Mouse (Mus musculus): ENCODE data around the gene Themis. TPM values are rescaled to one million over a fixed set of nuclear protein-coding genes. Genes with fewer than 3 reads are reported as not detected.

The Themis gene
- polyA plus RNA-seq, 1 experiment from 2014 or later: 0.40 TPM

DNA sequence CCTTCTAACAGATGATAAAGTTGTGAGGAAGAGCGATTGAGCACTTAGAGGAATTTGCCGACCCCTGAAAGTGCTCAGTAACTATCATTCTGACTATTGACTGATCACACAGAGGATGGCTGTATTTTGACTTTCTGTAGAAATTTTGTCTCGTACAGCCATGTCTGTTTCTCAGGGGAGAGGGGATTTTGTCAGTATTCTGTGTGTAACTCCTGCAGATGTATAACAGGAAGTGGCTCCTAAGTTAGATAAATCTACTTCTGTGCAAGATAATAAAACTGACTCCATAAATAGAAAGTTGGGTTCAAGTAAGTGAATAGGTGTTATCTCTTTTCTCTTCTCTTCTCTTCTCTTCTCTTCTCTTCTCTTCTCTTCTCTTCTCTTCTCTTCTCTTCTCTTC is 137.0 kb downstream of the Themis start:
- no peak overlapping the region for H3K4me2 ChIP-seq
- no peaks in the 10 kb centered on the region for H3K36me3 ChIP-seq
- ATAC-seq (replicated peaks; ENCODE audit: insufficient number of reproducible peaks, insufficient read depth, low FRiP score, low read depth): no peak
- H3K27ac ChIP-seq: no peak overlapping the region
- no peaks in the 10 kb centered on the region for H3K9me3 ChIP-seq (replicated peaks)
- H3K4me1 ChIP-seq (replicated peaks): no peaks in the 10 kb centered on the region
- H3K27me3 ChIP-seq: no peaks in the 10 kb centered on the region
- whole genome bisulfite sequencing: 64% methylated on average over 3 of the region's 3 CpGs
- no peak overlapping the region for H3K4me3 ChIP-seq
- no peak overlapping the region for H3K9ac ChIP-seq

DNA sequence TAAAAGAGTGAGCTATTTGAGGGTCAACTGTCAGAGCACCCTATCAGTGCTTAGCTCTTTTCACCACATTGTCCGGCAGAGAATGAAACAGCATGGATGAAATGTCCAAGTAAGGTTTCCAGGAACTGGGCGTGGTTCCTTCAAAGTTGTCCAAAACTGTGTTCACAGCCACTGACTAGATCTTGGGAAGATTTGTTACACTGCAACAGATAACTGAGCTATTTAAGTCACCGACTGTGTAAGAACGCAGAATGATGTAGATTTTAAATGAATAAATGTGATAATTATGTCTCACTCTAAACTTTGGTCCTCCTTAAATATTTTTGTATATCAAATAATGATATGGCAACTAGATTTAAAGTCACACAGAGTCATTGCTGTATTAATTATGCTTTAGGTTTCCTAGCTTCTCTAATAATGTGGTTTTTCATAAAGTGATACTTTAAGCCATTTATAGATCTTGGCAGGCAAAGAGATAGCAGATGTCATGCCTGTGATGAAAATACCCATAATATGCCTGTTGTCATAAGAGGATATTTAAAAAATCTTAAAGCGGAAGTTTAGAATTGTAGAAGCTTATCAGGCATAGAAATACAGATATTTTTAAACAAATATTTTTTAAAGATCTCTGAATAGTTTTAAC is 143.9 kb downstream of the Themis start:
- Histone ChIP-seq H3K27ac (no peak overlapping the region), H3K9ac (no peak overlapping the region), H3K27me3 (no peaks in the 10 kb centered on the region), H3K4me3 (no peak overlapping the region), H3K36me3 (no peaks in the 10 kb centered on the region), H3K4me2 (no peak overlapping the region), H3K4me1 (replicated peaks) (no peaks in the 10 kb centered on the region), H3K9me3 (replicated peaks) (no peaks in the 10 kb centered on the region)
- WGBS: 68% methylated on average over 5 of the region's 5 CpGs
- ATAC-seq (replicated peaks; ENCODE audit: insufficient number of reproducible peaks, insufficient read depth, low FRiP score, low read depth): no peak

GRCm38 (mm10) chr10:28812571-28812936 is 144.4 kb downstream of the Themis start:
- no peak overlapping the region for H3K4me2 ChIP-seq
- H3K27ac ChIP-seq: no peak overlapping the region
- H3K36me3 ChIP-seq: no peaks in the 10 kb centered on the region
- H3K9me3 ChIP-seq (replicated peaks): no peaks in the 10 kb centered on the region
- H3K4me1 ChIP-seq (replicated peaks): no peaks in the 10 kb centered on the region
- H3K27me3 ChIP-seq: no peaks in the 10 kb centered on the region
- no peak for ATAC-seq (replicated peaks; ENCODE audit: insufficient number of reproducible peaks, insufficient read depth, low FRiP score, low read depth)
- H3K4me3 ChIP-seq: no peak overlapping the region
- no peak overlapping the region for H3K9ac ChIP-seq

DNA sequence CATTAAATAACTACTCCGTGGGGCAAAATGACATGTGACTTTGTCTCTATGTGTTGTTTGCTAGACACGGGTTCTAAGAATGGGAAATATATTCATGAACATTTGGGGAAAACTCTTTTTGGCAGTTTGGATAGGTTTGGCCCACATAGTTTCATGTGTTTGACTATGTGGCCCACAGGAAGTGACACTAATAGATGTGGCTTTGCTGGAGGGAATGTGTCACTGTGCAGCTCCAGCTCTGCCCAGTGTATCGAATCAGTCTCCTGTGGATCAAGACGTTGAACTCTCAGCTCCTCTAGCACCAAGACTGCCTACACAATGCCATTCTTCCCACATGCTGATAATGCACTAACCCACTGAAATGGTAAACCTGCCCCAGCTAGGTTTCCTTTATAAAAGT is 148.0 kb downstream of the Themis start:
- no peak overlapping the region for H3K4me3 ChIP-seq
- 64% methylated on average over 4 of the region's 4 CpGs for WGBS
- H3K9ac ChIP-seq: no peak overlapping the region
- H3K9me3 ChIP-seq (replicated peaks): no peaks in the 10 kb centered on the region
- H3K4me1 ChIP-seq (replicated peaks): no peaks in the 10 kb centered on the region
- ATAC-seq (replicated peaks; ENCODE audit: insufficient number of reproducible peaks, insufficient read depth, low FRiP score, low read depth): no peak
- H3K27ac ChIP-seq: no peak overlapping the region
- H3K4me2 ChIP-seq: no peak overlapping the region
- no peaks in the 10 kb centered on the region for H3K27me3 ChIP-seq
- H3K36me3 ChIP-seq: no peaks in the 10 kb centered on the region

GRCm38 (mm10) chr10:28822320-28822719 is 154.2 kb downstream of the Themis start:
- no peak overlapping the region for H3K27ac ChIP-seq
- no peak for ATAC-seq (replicated peaks; ENCODE audit: insufficient number of reproducible peaks, insufficient read depth, low FRiP score, low read depth)
- WGBS: 81% methylated on average over 3 of the region's 3 CpGs
- no peak overlapping the region for H3K4me2 ChIP-seq
- H3K9me3 ChIP-seq (replicated peaks): no peaks in the 10 kb centered on the region
- H3K27me3 ChIP-seq: no peaks in the 10 kb centered on the region
- H3K9ac ChIP-seq: no peak overlapping the region
- H3K4me3 ChIP-seq: no peak overlapping the region
- no peaks in the 10 kb centered on the region for H3K4me1 ChIP-seq (replicated peaks)
- no peaks in the 10 kb centered on the region for H3K36me3 ChIP-seq

DNA sequence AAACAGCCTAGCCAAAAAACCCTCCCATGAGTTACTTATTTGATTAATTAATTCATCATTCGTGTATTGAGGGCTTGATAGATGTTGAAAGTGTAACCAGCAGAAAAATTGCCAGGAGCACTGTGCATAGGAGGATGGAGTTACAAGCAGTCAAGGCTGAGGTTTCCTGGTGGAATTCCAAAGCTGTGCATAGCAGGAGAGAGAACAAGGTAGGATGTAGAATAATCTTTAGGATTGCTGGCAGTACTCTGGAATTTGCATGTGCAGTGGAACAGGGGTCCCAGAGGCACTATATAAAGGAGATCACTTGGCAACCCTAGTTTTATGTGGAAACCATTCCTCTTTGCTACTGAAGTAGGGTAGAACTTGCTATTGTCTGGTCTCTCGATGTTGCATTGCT is 174.4 kb downstream of the Themis start:
- 58% methylated on average over 2 of the region's 2 CpGs for WGBS
- Histone ChIP-seq H3K36me3 (no peaks in the 10 kb centered on the region), H3K4me1 (replicated peaks) (no peaks in the 10 kb centered on the region), H3K9me3 (replicated peaks) (no peaks in the 10 kb centered on the region), H3K27ac (no peak overlapping the region), H3K4me3 (no peak overlapping the region), H3K9ac (no peak overlapping the region), H3K4me2 (no peak overlapping the region), H3K27me3 (no peaks in the 10 kb centered on the region)
- ATAC-seq (replicated peaks; ENCODE audit: insufficient number of reproducible peaks, insufficient read depth, low FRiP score, low read depth): no peak

- no peak overlapping the region for H3K4me2 ChIP-seq
- no peak overlapping the region for H3K9ac ChIP-seq
- H3K36me3 ChIP-seq: no peaks in the 10 kb centered on the region
- H3K27ac ChIP-seq: no peak overlapping the region
- 25% methylated on average over 7 of the region's 7 CpGs for WGBS
- H3K4me3 ChIP-seq: no peak overlapping the region
- H3K4me1 ChIP-seq (replicated peaks): no peaks in the 10 kb centered on the region
- no peaks in the 10 kb centered on the region for H3K9me3 ChIP-seq (replicated peaks)
- no peak for ATAC-seq (replicated peaks; ENCODE audit: insufficient number of reproducible peaks, insufficient read depth, low FRiP score, low read depth)
- H3K27me3 ChIP-seq: no peaks in the 10 kb centered on the region
Observed at GRCm38 (mm10) chr10:28843755-28844717, 175.9 kb downstream of the Themis start.

DNA sequence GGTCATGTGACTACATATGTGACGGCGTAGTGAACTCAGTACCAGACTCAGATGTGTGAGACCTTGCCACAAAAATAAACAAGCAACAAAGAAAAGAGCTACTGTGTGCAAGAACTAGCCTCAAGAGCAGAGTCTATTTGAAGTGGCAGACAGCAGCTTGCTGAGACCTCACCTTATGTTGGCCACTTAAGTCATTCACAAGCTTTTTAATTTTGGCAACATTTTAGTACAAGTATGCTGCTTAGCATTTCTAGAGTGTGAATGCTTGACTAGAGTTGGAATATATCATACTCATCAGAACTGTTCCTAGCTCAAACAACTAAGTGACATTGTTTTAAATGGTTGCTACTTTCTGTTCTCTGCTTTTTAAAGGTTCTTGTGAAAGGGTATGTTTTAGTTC is 188.0 kb downstream of the Themis start:
- no peak for ATAC-seq (replicated peaks; ENCODE audit: insufficient number of reproducible peaks, insufficient read depth, low FRiP score, low read depth)
- no peaks in the 10 kb centered on the region for H3K27me3 ChIP-seq
- no peaks in the 10 kb centered on the region for H3K36me3 ChIP-seq
- H3K4me3 ChIP-seq: no peak overlapping the region
- H3K4me1 ChIP-seq (replicated peaks): no peaks in the 10 kb centered on the region
- H3K9me3 ChIP-seq (replicated peaks): no peaks in the 10 kb centered on the region
- WGBS: 87% methylated on average over 2 of the region's 2 CpGs
- H3K4me2 ChIP-seq: no peak overlapping the region
- H3K27ac ChIP-seq: no peak overlapping the region
- no peak overlapping the region for H3K9ac ChIP-seq

DNA sequence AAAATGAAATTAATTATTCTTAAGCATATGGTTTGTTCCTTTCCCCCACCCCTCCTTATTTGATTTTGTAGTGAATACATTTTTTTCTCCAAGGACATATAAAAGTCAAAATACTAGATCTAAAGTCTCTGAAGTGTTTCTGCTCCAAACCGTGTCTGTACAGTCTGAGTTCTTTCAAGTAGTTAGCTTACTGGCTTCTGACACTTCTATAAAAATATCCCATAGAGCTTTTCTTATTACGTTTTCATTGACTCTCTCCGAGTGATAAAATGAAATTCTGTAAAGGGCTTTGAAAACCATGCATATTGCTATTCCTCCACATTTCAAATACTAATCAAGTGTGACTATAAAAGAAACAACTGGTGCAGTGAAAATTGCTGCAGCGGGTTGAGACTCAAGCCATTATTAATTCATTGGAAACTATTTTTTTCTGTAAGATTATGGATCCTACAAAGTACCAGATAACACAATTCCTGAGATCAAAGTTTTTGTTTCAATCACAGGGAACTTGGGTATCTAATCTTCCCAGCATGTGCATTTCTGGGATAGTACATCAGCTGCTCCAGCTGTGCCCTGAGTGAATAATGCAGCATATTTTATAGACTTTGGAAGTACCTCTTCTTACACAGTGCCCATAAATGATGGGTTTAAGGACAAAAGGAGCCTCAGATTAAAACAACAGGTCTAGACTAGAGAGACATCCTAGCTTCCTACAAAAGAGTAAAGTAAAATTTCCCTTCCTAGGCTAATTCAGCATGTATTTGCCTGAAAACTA is 202.6 kb downstream of the Themis start:
- Histone ChIP-seq H3K4me2 (no peak overlapping the region), H3K4me1 (replicated peaks) (no peaks in the 10 kb centered on the region; the same call in 1 of the 2 replicates), H3K4me3 (no peak overlapping the region), H3K9me3 (replicated peaks) (no peaks in the 10 kb centered on the region), H3K9ac (no peak overlapping the region), H3K27me3 (no peaks in the 10 kb centered on the region), H3K27ac (no peak overlapping the region), H3K36me3 (no peaks in the 10 kb centered on the region)
- no peak for ATAC-seq (replicated peaks; ENCODE audit: insufficient number of reproducible peaks, insufficient read depth, low FRiP score, low read depth)
- 63% methylated on average over 4 of the region's 4 CpGs for WGBS

DNA sequence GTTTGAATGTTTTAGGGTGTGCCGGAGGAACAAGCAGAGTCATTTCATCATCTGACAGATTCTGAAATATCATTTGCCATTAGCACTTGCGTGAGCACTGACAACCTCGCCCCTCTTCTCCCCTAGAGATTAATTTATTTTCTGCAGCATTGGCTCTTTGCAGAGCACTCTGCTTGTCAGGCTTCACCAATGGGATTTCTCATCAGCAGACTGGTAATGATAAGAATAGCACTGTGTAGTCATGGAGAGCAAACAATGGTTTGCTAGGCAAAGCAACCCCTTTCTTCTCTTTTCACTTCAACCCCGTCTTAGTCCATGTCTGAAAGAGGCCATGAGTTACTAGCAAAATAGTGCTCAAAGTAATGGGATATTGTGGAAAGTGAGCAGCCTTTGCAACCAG is 206.4 kb downstream of the Themis start:
- Histone ChIP-seq H3K36me3 (no peaks in the 10 kb centered on the region), H3K27ac (no peak overlapping the region), H3K9ac (no peak overlapping the region), H3K9me3 (replicated peaks) (no peaks in the 10 kb centered on the region), H3K4me1 (replicated peaks) (no peaks in the 10 kb centered on the region; the same call in 1 of the 2 replicates), H3K27me3 (no peaks in the 10 kb centered on the region), H3K4me3 (no peak overlapping the region), H3K4me2 (no peak overlapping the region)
- ATAC-seq (replicated peaks; ENCODE audit: insufficient number of reproducible peaks, insufficient read depth, low FRiP score, low read depth): no peak
- 31% methylated on average over 4 of the region's 4 CpGs for WGBS

- Histone ChIP-seq H3K4me1 (replicated peaks) (no peaks in the 10 kb centered on the region), H3K27ac (no peak overlapping the region), H3K36me3 (no peaks in the 10 kb centered on the region), H3K9ac (no peak overlapping the region), H3K4me3 (no peak overlapping the region), H3K4me2 (no peak overlapping the region), H3K27me3 (no peaks in the 10 kb centered on the region), H3K9me3 (replicated peaks) (no peaks in the 10 kb centered on the region)
- WGBS: 52% methylated on average over 1 of the region's 1 CpGs
- ATAC-seq (replicated peaks; ENCODE audit: insufficient number of reproducible peaks, insufficient read depth, low FRiP score, low read depth): no peak
Observed at GRCm38 (mm10) chr10:28887643-28888042, 219.5 kb downstream of the Themis start.
